In the genomic region with DNA sequence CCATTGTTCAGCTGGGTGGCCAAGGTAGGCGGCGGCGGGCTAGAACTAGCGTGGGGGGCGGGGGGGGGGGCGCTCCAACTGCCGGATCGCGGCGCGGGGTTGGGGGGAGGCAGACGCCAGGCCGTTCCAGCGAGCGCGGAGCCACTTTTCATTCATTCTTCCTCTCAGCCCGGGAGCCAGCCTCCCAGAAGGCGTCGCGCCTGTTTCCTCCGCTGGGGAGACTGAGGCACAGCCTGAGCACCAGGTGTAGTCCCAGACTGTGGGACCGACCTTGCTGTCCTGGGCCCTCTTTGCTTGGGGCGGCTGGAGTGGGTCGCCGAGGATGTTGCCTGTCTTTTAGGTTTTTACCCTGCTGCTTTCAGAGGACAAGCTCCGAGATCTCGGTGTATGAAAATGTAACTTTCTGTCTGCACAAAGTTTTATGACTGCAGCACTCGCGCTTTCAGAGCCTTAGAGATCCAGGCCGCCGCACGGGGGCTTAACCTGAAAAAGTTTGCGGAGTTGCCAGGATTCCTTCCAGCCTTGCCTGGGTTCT, we compare ENCODE assay signal across 8 mouse cellular contexts.
DNase-seq lines count a peak whose midpoint lies in the region; ATAC-seq lines count a peak whose summit lies in the region.

No protein-coding gene starts in this region.

- no peak for ATAC-seq in forebrain, embryonic 12.5 days (ENCODE audit: low FRiP score)
- ATAC-seq in kidney, embryonic 16.5 days (ENCODE audit: low FRiP score, low TSS enrichment) = peak; percentile 73
- peak; percentile 14 for ATAC-seq in megakaryocyte progenitor cell, adult 5-6 weeks (replicated peaks; ENCODE audit: poor library complexity)

- peak overlapping the region; percentile 59; the same call in 1 of the 2 replicates for H3K27ac ChIP-seq in forebrain, embryonic 12.5 days
- peak overlapping the region; percentile 79 for H3K27ac ChIP-seq in kidney, embryonic 16.5 days (ENCODE audit: low read length)

- 0% methylated on average over 21 of the region's 33 CpGs for WGBS in forebrain, embryonic 12.5 days
- WGBS in kidney, embryonic 16.5 days = under 1% methylated on average over 22 of the region's 33 CpGs

- H3K9me3 ChIP-seq in forebrain, embryonic 12.5 days = no peaks in the 10 kb centered on the region
- no peaks in the 10 kb centered on the region for H3K9me3 ChIP-seq in kidney, embryonic 16.5 days (ENCODE audit: low read length)

- H3K9ac ChIP-seq in forebrain, embryonic 12.5 days = peak overlapping the region; percentile 74
- peak overlapping the region; percentile 81 for H3K9ac ChIP-seq in kidney, embryonic 16.5 days (replicated peaks; ENCODE audit: low read length)

- no peaks in the 10 kb centered on the region for H3K36me3 ChIP-seq in forebrain, embryonic 12.5 days (replicated peaks)
- H3K36me3 ChIP-seq in kidney, embryonic 16.5 days (ENCODE audit: insufficient read depth, low read length) = no peaks in the 10 kb centered on the region

- H3K4me3 ChIP-seq in forebrain, embryonic 12.5 days (replicated peaks) = peak overlapping the region; percentile 69
- peak overlapping the region; percentile 81 for H3K4me3 ChIP-seq in kidney, embryonic 16.5 days (ENCODE audit: low read length)

- peak; percentile 27 for DNase-seq in retina, embryonic 14.5 days (ENCODE audit: low spot score)
- no peak for DNase-seq in retina, postnatal 1 day
- DNase-seq in adipocyte (ENCODE audit: low spot score) = peak; percentile 45
- DNase-seq in urinary bladder, postnatal 4 days (ENCODE audit: low spot score in 2 of 2) = no peak
- no peak for DNase-seq in layer of hippocampus, adult 18-20 months (ENCODE audit: low spot score in 2 of 2)

- H3K27me3 ChIP-seq in forebrain, embryonic 12.5 days = no peaks in the 10 kb centered on the region; the same call in 1 of the 2 replicates
- no peaks in the 10 kb centered on the region for H3K27me3 ChIP-seq in kidney, embryonic 16.5 days (ENCODE audit: insufficient read depth, low read length)

- H3K4me1 ChIP-seq in forebrain, embryonic 12.5 days = peaks cover 16% of the 10 kb centered on the region
- peaks cover 33% of the 10 kb centered on the region for H3K4me1 ChIP-seq in kidney, embryonic 16.5 days (ENCODE audit: insufficient read depth, low read length)

- H3K4me2 ChIP-seq in forebrain, embryonic 12.5 days = peak overlapping the region; percentile 87
- H3K4me2 ChIP-seq in kidney, embryonic 16.5 days (replicated peaks; ENCODE audit: low read depth, low read length) = peak overlapping the region; percentile 87

Comparison
In these comparisons a context has a peak if more than half of its experiments do, and no peak if none do; other contexts are left out.
1. DNase-seq: peak in retina, embryonic 14.5 days (single experiment) and adipocyte (single experiment); none in retina, postnatal 1 day (single experiment), urinary bladder, postnatal 4 days (0 of 2) and layer of hippocampus, adult 18-20 months (0 of 2).